Mouse (Mus musculus): Measurements from ENCODE around the gene Crybg1. TPM values are rescaled to one million over a fixed set of nuclear protein-coding genes. Genes with fewer than 3 reads are reported as not detected.
"Not testable (repeated sequence)": the region's sequence is repeated elsewhere in the genome, so short reads cannot be mapped to it uniquely, and the experiment has no call there.

Gene Crybg1
- polyA plus RNA-seq, 1 experiment from 2014 or later = 3.2 TPM

GRCm38 (mm10) chr10:43992506-43992905 lies 156.1 kb downstream of the Crybg1 start:
- Histone ChIP-seq H3K4me1 (replicated peaks; ENCODE audit: insufficient read depth, low read length) (no peaks in the 10 kb centered on the region), H3K9ac (ENCODE audit: low read depth, low read length) (no peak overlapping the region), H3K4me2 (ENCODE audit: low read length) (no peak overlapping the region), H3K36me3 (ENCODE audit: insufficient read depth, low read length) (no peaks in the 10 kb centered on the region), H3K9me3 (replicated peaks; ENCODE audit: low read length) (no peaks in the 10 kb centered on the region), H3K4me3 (replicated peaks; ENCODE audit: low read depth, low read length) (no peak overlapping the region), H3K27me3 (ENCODE audit: insufficient read depth, low read length) (no peaks in the 10 kb centered on the region), H3K27ac (no peak overlapping the region)
- WGBS = 78% methylated on average over 5 of the region's 5 CpGs
- DNase-seq (ENCODE audit: low spot score) (no peak), ATAC-seq (replicated peaks; ENCODE audit: low FRiP score, low read depth) (no peak)
- no peak for TF ChIP-seq CTCF (IDR thresholded peaks at IDR 0.05; ENCODE audit: low read depth)

DNA sequence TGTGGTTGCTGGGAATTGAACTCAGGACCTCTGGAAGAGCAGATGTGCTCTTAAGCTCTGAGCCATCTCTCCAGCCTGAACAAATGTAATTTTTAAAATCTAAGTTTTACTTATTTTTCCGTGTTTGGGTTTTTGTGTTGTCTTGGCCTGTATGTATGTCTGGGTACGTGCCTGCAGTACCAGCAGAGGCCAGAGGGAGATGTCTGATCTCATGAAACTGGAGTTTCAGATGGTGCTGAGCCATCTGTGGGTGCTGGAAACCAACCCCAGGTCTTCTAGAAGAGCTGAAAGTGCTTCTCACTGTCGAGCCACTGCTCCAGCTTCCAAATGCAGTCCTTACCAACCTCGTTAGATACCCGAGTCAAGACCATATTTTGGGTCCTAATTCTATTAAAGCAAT lies 157.4 kb downstream of the Crybg1 start:
- H3K4me1 ChIP-seq (replicated peaks; ENCODE audit: insufficient read depth, low read length) = no peaks in the 10 kb centered on the region
- no peak overlapping the region for H3K27ac ChIP-seq
- WGBS = 95% methylated on average over 5 of the region's 5 CpGs
- 0 out of 2 replicates have a peak, but pooled peaks have one; percentile 14 for TF ChIP-seq CTCF (IDR thresholded peaks at IDR 0.05; ENCODE audit: low read depth)
- H3K4me2 ChIP-seq (ENCODE audit: low read length) = no peak overlapping the region
- DNase-seq (ENCODE audit: low spot score) = no peak
- H3K36me3 ChIP-seq (ENCODE audit: insufficient read depth, low read length) = no peaks in the 10 kb centered on the region
- ATAC-seq (replicated peaks; ENCODE audit: low FRiP score, low read depth) = no peak
- no peak overlapping the region for H3K9ac ChIP-seq (ENCODE audit: low read depth, low read length)
- no peaks in the 10 kb centered on the region for H3K27me3 ChIP-seq (ENCODE audit: insufficient read depth, low read length)
- H3K4me3 ChIP-seq (replicated peaks; ENCODE audit: low read depth, low read length) = no peak overlapping the region
- H3K9me3 ChIP-seq (replicated peaks; ENCODE audit: low read length) = no peaks in the 10 kb centered on the region

GRCm38 (mm10) chr10:43983866-43984265 lies 164.8 kb downstream of the Crybg1 start:
- WGBS = 84% methylated on average over 2 of the region's 2 CpGs
- TF ChIP-seq CTCF (IDR thresholded peaks at IDR 0.05; ENCODE audit: low read depth) = no peak
- H3K27me3 ChIP-seq (ENCODE audit: insufficient read depth, low read length) = no peaks in the 10 kb centered on the region
- DNase-seq (ENCODE audit: low spot score) = no peak
- H3K4me1 ChIP-seq (replicated peaks; ENCODE audit: insufficient read depth, low read length) = no peaks in the 10 kb centered on the region
- no peak overlapping the region for H3K4me2 ChIP-seq (ENCODE audit: low read length)
- no peak overlapping the region for H3K27ac ChIP-seq
- no peaks in the 10 kb centered on the region for H3K36me3 ChIP-seq (ENCODE audit: insufficient read depth, low read length)
- no peaks in the 10 kb centered on the region for H3K9me3 ChIP-seq (replicated peaks; ENCODE audit: low read length)
- no peak overlapping the region for H3K4me3 ChIP-seq (replicated peaks; ENCODE audit: low read depth, low read length)
- no peak for ATAC-seq (replicated peaks; ENCODE audit: low FRiP score, low read depth)
- no peak overlapping the region for H3K9ac ChIP-seq (ENCODE audit: low read depth, low read length)

DNA sequence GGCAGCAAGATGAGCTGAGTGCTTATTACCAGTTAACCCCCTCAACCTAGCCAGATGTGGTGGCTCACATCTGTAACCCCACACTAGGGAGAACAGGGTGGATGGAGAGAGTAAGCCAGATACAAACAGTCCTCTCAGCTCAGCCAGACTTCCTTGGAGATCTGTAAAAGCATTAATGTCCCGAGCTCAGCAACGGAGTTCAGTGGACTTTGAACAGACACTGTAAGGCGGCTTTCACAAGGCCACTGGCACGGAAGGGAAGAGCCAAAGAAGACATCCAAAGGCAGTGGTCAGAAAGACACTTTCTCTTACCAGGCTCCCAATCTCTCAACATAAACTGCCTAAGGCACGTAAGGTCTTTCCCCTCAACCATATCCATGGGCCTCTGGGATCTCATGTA lies 165.4 kb downstream of the Crybg1 start:
- no peaks in the 10 kb centered on the region for H3K36me3 ChIP-seq (ENCODE audit: insufficient read depth, low read length)
- 67% methylated on average over 5 of the region's 5 CpGs for WGBS

GRCm38 (mm10) chr10:43982470-43982869 lies 166.2 kb downstream of the Crybg1 start:
- H3K9me3 ChIP-seq (replicated peaks; ENCODE audit: low read length) = no peaks in the 10 kb centered on the region
- no peak overlapping the region for H3K4me2 ChIP-seq (ENCODE audit: low read length)
- TF ChIP-seq CTCF (IDR thresholded peaks at IDR 0.05; ENCODE audit: low read depth) = no peak
- H3K36me3 ChIP-seq (ENCODE audit: insufficient read depth, low read length) = no peaks in the 10 kb centered on the region
- no peaks in the 10 kb centered on the region for H3K4me1 ChIP-seq (replicated peaks; ENCODE audit: insufficient read depth, low read length)
- WGBS = 88% methylated on average over 6 of the region's 6 CpGs
- no peaks in the 10 kb centered on the region for H3K27me3 ChIP-seq (ENCODE audit: insufficient read depth, low read length)
- H3K9ac ChIP-seq (ENCODE audit: low read depth, low read length) = no peak overlapping the region
- no peak overlapping the region for H3K4me3 ChIP-seq (replicated peaks; ENCODE audit: low read depth, low read length)
- ATAC-seq (replicated peaks; ENCODE audit: low FRiP score, low read depth) (no peak), DNase-seq (ENCODE audit: low spot score) (no peak)
- no peak overlapping the region for H3K27ac ChIP-seq

More for the DNA sequence above, 165.4 kb downstream of the Crybg1 start:
- Histone ChIP-seq H3K4me2 (ENCODE audit: low read length) (no peak overlapping the region), H3K27ac (no peak overlapping the region), H3K4me3 (replicated peaks; ENCODE audit: low read depth, low read length) (no peak overlapping the region), H3K9ac (ENCODE audit: low read depth, low read length) (no peak overlapping the region), H3K9me3 (replicated peaks; ENCODE audit: low read length) (no peaks in the 10 kb centered on the region), H3K4me1 (replicated peaks; ENCODE audit: insufficient read depth, low read length) (no peaks in the 10 kb centered on the region), H3K27me3 (ENCODE audit: insufficient read depth, low read length) (no peaks in the 10 kb centered on the region)
- DNase-seq (ENCODE audit: low spot score) = no peak
- no peak for TF ChIP-seq CTCF (IDR thresholded peaks at IDR 0.05; ENCODE audit: low read depth)
- ATAC-seq (replicated peaks; ENCODE audit: low FRiP score, low read depth) = no peak

GRCm38 (mm10) chr10:43980742-43981141 lies 167.9 kb downstream of the Crybg1 start:
- H3K27me3 ChIP-seq (ENCODE audit: insufficient read depth, low read length); DNase-seq (ENCODE audit: low spot score); H3K36me3 ChIP-seq (ENCODE audit: insufficient read depth, low read length); H3K27ac ChIP-seq; ATAC-seq (replicated peaks; ENCODE audit: low FRiP score, low read depth); H3K4me1 ChIP-seq (replicated peaks; ENCODE audit: insufficient read depth, low read length); H3K4me3 ChIP-seq (replicated peaks; ENCODE audit: low read depth, low read length); H3K9ac ChIP-seq (ENCODE audit: low read depth, low read length); H3K4me2 ChIP-seq (ENCODE audit: low read length); H3K9me3 ChIP-seq (replicated peaks; ENCODE audit: low read length): not testable (repeated sequence)
- 91% methylated on average over 3 of the region's 3 CpGs for WGBS

DNA sequence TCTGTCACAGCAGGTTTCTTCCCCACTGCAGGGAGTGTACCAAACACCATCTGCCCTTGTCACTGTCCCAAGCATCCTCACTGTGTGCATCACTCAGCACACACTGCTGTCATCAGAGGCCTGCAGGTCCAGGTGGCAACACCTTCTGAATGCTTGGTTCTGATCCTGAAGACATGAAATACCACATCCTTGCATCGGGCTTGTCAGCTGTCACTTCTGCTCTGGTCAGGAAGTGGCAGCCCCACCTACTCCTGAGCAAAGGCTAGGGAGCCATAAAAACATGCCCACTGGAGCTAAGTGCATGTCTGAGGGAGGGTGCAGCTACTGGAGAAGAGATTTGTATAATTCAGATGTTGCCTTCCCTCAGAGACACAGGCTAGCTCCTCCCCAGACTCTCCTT lies 168.6 kb downstream of the Crybg1 start:
- ATAC-seq (replicated peaks; ENCODE audit: low FRiP score, low read depth) = no peak
- no peak overlapping the region for H3K9ac ChIP-seq (ENCODE audit: low read depth, low read length)
- H3K27me3 ChIP-seq (ENCODE audit: insufficient read depth, low read length) = no peaks in the 10 kb centered on the region
- no peak for DNase-seq (ENCODE audit: low spot score)
- WGBS = 56% methylated on average over 1 of the region's 1 CpGs
- H3K36me3 ChIP-seq (ENCODE audit: insufficient read depth, low read length) = no peaks in the 10 kb centered on the region
- H3K4me2 ChIP-seq (ENCODE audit: low read length) = no peak overlapping the region
- H3K4me3 ChIP-seq (replicated peaks; ENCODE audit: low read depth, low read length) = no peak overlapping the region
- H3K9me3 ChIP-seq (replicated peaks; ENCODE audit: low read length) = no peaks in the 10 kb centered on the region
- no peak for TF ChIP-seq CTCF (IDR thresholded peaks at IDR 0.05; ENCODE audit: low read depth)
- no peaks in the 10 kb centered on the region for H3K4me1 ChIP-seq (replicated peaks; ENCODE audit: insufficient read depth, low read length)
- H3K27ac ChIP-seq = no peak overlapping the region
